Mouse (Mus musculus) midbrain, embryonic 15.5 days (tissue): Measurements from ENCODE around the gene Hdhd5. TPM values are rescaled to one million over a fixed set of nuclear protein-coding genes. Genes with fewer than 3 reads are reported as not detected.
A peak's percentile ranks its signal among the peaks of the same experiment; 100 is the strongest.

ENCODE experiments used
- ATAC-seq: fragments of 200-750 bp; cut with Nextera tagmentation; replicated peaks from 2 replicates; pipeline ENCODE4 v1.8.0; 2017; ENCODE audit warnings: moderate TSS enrichment
- H3K27ac ChIP-seq: fragments of 300-500 bp; sonication (generic); 2 replicates; pipeline ENCODE4 v1.5.1; 2015; ENCODE audit warnings: mild to moderate bottlenecking, inconsistent platforms
- H3K27me3 ChIP-seq: fragments of 300-500 bp; sonication (generic); replicated peaks from 2 replicates; pipeline ENCODE4 v1.6.1; 2015; ENCODE audit warnings: inconsistent platforms
- H3K36me3 ChIP-seq: fragments of 300-500 bp; sonication (generic); replicated peaks from 2 replicates; pipeline ENCODE4 v1.6.1; 2015; ENCODE audit warnings: inconsistent platforms
- H3K4me1 ChIP-seq: fragments of 300-500 bp; sonication (generic); 2 replicates; pipeline ENCODE4 v1.6.1; 2015; ENCODE audit warnings: inconsistent platforms
- H3K4me2 ChIP-seq: fragments of 300-500 bp; sonication (generic); 2 replicates; pipeline ENCODE4 v1.6.1; 2015; ENCODE audit warnings: inconsistent platforms, mild to moderate bottlenecking, moderate library complexity
- H3K4me3 ChIP-seq: fragments of 300-500 bp; sonication (generic); 2 replicates; pipeline ENCODE4 v1.5.1; 2015; ENCODE audit warnings: mild to moderate bottlenecking, inconsistent platforms
- H3K9ac ChIP-seq: fragments of 300-500 bp; sonication (generic); 2 replicates; pipeline ENCODE4 v1.6.1; 2015; ENCODE audit warnings: mild to moderate bottlenecking, inconsistent platforms
- H3K9me3 ChIP-seq: fragments of 300-500 bp; sonication (generic); 2 replicates; pipeline ENCODE4 v1.6.1; 2016; ENCODE audit warnings: inconsistent platforms
- WGBS: fragments of 180-500 bp; shearing (Covaris S2); methylation state at CpG from one replicate; pipeline ENCODE4 v1.1.7; 2015; ENCODE audit warnings: mixed read lengths; 5-methylcytosine and 5-hydroxymethylcytosine counted together
- polyA plus RNA-seq: library from polyadenylated mRNA; unstranded; fragments of >200 nt; fragmentation: Nextera tagmentation; extraction: Ambion mirVana; gene quantifications from 2 replicates; pipeline ENCODE4 v1.2.1, GENCODE M21; 2015

The Hdhd5 gene
- polyA plus RNA-seq, 1 experiment from 2014 or later: 15.5 TPM

- WGBS: 4% methylated on average over 2 of the region's 2 CpGs
- ATAC-seq: peak; percentile 72
- no peaks in the 10 kb centered on the region for H3K27me3 ChIP-seq
- no peaks in the 10 kb centered on the region for H3K36me3 ChIP-seq
- no peak overlapping the region for H3K4me2 ChIP-seq
- no peak overlapping the region for H3K4me3 ChIP-seq
- H3K4me1 ChIP-seq: peaks cover 8% of the 10 kb centered on the region
- H3K27ac ChIP-seq: peak overlapping the region; percentile 28; the same call in 1 of the 2 replicates
- H3K9me3 ChIP-seq: no peaks in the 10 kb centered on the region
- no peak overlapping the region for H3K9ac ChIP-seq
Observed at GRCm38 (mm10) chr6:120550173-120550572, 19.1 kb upstream of the Hdhd5 start.

- 97% methylated on average over 3 of the region's 3 CpGs for WGBS
- H3K36me3 ChIP-seq: no peaks in the 10 kb centered on the region
- ATAC-seq: no peak
- H3K27ac ChIP-seq: no peak overlapping the region
- H3K4me1 ChIP-seq: peaks cover 8% of the 10 kb centered on the region
- no peak overlapping the region for H3K4me3 ChIP-seq
- H3K4me2 ChIP-seq: no peak overlapping the region
- no peaks in the 10 kb centered on the region for H3K27me3 ChIP-seq
- no peak overlapping the region for H3K9ac ChIP-seq
- H3K9me3 ChIP-seq: no peaks in the 10 kb centered on the region
Observed at GRCm38 (mm10) chr6:120548581-120548980, 17.5 kb upstream of the Hdhd5 start.

- Histone ChIP-seq H3K27ac (no peak overlapping the region), H3K4me2 (no peak overlapping the region), H3K4me3 (no peak overlapping the region), H3K4me1 (peaks cover 8% of the 10 kb centered on the region), H3K36me3 (no peaks in the 10 kb centered on the region), H3K27me3 (no peaks in the 10 kb centered on the region), H3K9me3 (no peaks in the 10 kb centered on the region), H3K9ac (no peak overlapping the region)
- 79% methylated on average over 4 of the region's 4 CpGs for WGBS
- ATAC-seq: no peak
Observed at GRCm38 (mm10) chr6:120546973-120547372, 15.9 kb upstream of the Hdhd5 start.

GRCm38 (mm10) chr6:120546292-120546691 is 15.2 kb upstream of the Hdhd5 start:
- H3K27ac ChIP-seq: no peak overlapping the region
- H3K27me3 ChIP-seq: no peaks in the 10 kb centered on the region
- H3K4me1 ChIP-seq: peaks cover 8% of the 10 kb centered on the region
- no peak for ATAC-seq
- H3K9ac ChIP-seq: no peak overlapping the region
- no peaks in the 10 kb centered on the region for H3K9me3 ChIP-seq
- H3K4me3 ChIP-seq: no peak overlapping the region
- no peaks in the 10 kb centered on the region for H3K36me3 ChIP-seq
- no peak overlapping the region for H3K4me2 ChIP-seq
- 85% methylated on average over 3 of the region's 3 CpGs for WGBS

GRCm38 (mm10) chr6:120542061-120542460 is 10.9 kb upstream of the Hdhd5 start:
- H3K4me1 ChIP-seq: peaks cover 7% of the 10 kb centered on the region
- H3K9ac ChIP-seq: no peak overlapping the region
- H3K9me3 ChIP-seq: no peaks in the 10 kb centered on the region
- whole genome bisulfite sequencing: 12% methylated on average over 1 of the region's 1 CpGs
- H3K27ac ChIP-seq: no peak overlapping the region
- H3K27me3 ChIP-seq: no peaks in the 10 kb centered on the region
- no peak for ATAC-seq
- H3K36me3 ChIP-seq: no peaks in the 10 kb centered on the region
- H3K4me2 ChIP-seq: no peak overlapping the region
- H3K4me3 ChIP-seq: no peak overlapping the region

- Histone ChIP-seq H3K4me1 (peaks cover 7% of the 10 kb centered on the region), H3K4me2 (no peak overlapping the region), H3K36me3 (no peaks in the 10 kb centered on the region), H3K27ac (no peak overlapping the region), H3K9ac (no peak overlapping the region), H3K4me3 (no peak overlapping the region), H3K9me3 (no peaks in the 10 kb centered on the region), H3K27me3 (no peaks in the 10 kb centered on the region)
- no peak for ATAC-seq
- 65% methylated on average over 2 of the region's 2 CpGs for WGBS
Observed at GRCm38 (mm10) chr6:120541386-120541785, 10.3 kb upstream of the Hdhd5 start.

GRCm38 (mm10) chr6:120539781-120540231 is 8.7 kb upstream of the Hdhd5 start:
- H3K4me3 ChIP-seq: no peak overlapping the region
- H3K36me3 ChIP-seq: no peaks in the 10 kb centered on the region
- peaks cover 7% of the 10 kb centered on the region for H3K4me1 ChIP-seq
- H3K9ac ChIP-seq: no peak overlapping the region
- no peaks in the 10 kb centered on the region for H3K27me3 ChIP-seq
- H3K4me2 ChIP-seq: peak overlapping the region; percentile 63
- peak; percentile 21; the same call in 1 of the 2 replicates for ATAC-seq
- H3K9me3 ChIP-seq: no peaks in the 10 kb centered on the region
- WGBS: 54% methylated on average over 10 of the region's 10 CpGs
- H3K27ac ChIP-seq: 0 out of 2 replicates have a peak overlapping the region, but pooled peaks have one; percentile 60

GRCm38 (mm10) chr6:120539132-120539759 is 8.1 kb upstream of the Hdhd5 start:
- Histone ChIP-seq H3K27ac (peak overlapping the region; percentile 60; the same call in 1 of the 2 replicates), H3K36me3 (no peaks in the 10 kb centered on the region), H3K9ac (peak overlapping the region; percentile 54), H3K4me2 (peak overlapping the region; percentile 63), H3K27me3 (no peaks in the 10 kb centered on the region), H3K9me3 (no peaks in the 10 kb centered on the region), H3K4me1 (peaks cover 7% of the 10 kb centered on the region), H3K4me3 (peak overlapping the region; percentile 33)
- peak; percentile 96 for ATAC-seq
- 3% methylated on average over 16 of the region's 16 CpGs for WGBS

GRCm38 (mm10) chr6:120536337-120536736 is 5.2 kb upstream of the Hdhd5 start:
- H3K4me1 ChIP-seq: peaks cover 11% of the 10 kb centered on the region
- H3K9me3 ChIP-seq: no peaks in the 10 kb centered on the region
- H3K27me3 ChIP-seq: no peaks in the 10 kb centered on the region
- no peaks in the 10 kb centered on the region for H3K36me3 ChIP-seq
- H3K4me2 ChIP-seq: no peak overlapping the region
- no peak overlapping the region for H3K4me3 ChIP-seq
- ATAC-seq: no peak
- no peak overlapping the region for H3K9ac ChIP-seq
- WGBS: 85% methylated on average over 2 of the region's 2 CpGs
- no peak overlapping the region for H3K27ac ChIP-seq

- Histone ChIP-seq H3K4me1 (peaks cover 27% of the 10 kb centered on the region), H3K27ac (no peak overlapping the region), H3K36me3 (no peaks in the 10 kb centered on the region), H3K9ac (no peak overlapping the region), H3K4me2 (no peak overlapping the region), H3K9me3 (no peaks in the 10 kb centered on the region), H3K27me3 (no peaks in the 10 kb centered on the region), H3K4me3 (no peak overlapping the region)
- WGBS: 95% methylated on average over 1 of the region's 1 CpGs
- no peak for ATAC-seq
Observed at GRCm38 (mm10) chr6:120532594-120532993, 1.5 kb upstream of the Hdhd5 start.

GRCm38 (mm10) chr6:120529123-120529522 is 2.0 kb downstream of the Hdhd5 start:
- H3K4me2 ChIP-seq: peak overlapping the region; percentile 60; the same call in 1 of the 2 replicates
- no peak for ATAC-seq
- no peaks in the 10 kb centered on the region for H3K9me3 ChIP-seq
- H3K36me3 ChIP-seq: no peaks in the 10 kb centered on the region
- peaks cover 27% of the 10 kb centered on the region for H3K4me1 ChIP-seq
- no peak overlapping the region for H3K27ac ChIP-seq
- no peaks in the 10 kb centered on the region for H3K27me3 ChIP-seq
- WGBS: 81% methylated on average over 4 of the region's 4 CpGs
- H3K9ac ChIP-seq: no peak overlapping the region
- no peak overlapping the region for H3K4me3 ChIP-seq

GRCm38 (mm10) chr6:120524796-120525195 is 6.3 kb downstream of the Hdhd5 start:
- Histone ChIP-seq H3K4me2 (no peak overlapping the region), H3K36me3 (peaks cover 7% of the 10 kb centered on the region; the same call in 1 of the 2 replicates), H3K4me3 (no peak overlapping the region), H3K4me1 (peaks cover 14% of the 10 kb centered on the region), H3K27ac (no peak overlapping the region), H3K9me3 (no peaks in the 10 kb centered on the region), H3K27me3 (no peaks in the 10 kb centered on the region), H3K9ac (no peak overlapping the region)
- no peak for ATAC-seq
- WGBS: 93% methylated on average over 5 of the region's 5 CpGs

- H3K4me3 ChIP-seq: no peak overlapping the region
- H3K36me3 ChIP-seq: peaks cover 8% of the 10 kb centered on the region; the same call in 1 of the 2 replicates
- H3K9me3 ChIP-seq: no peaks in the 10 kb centered on the region
- WGBS: 91% methylated on average over 5 of the region's 5 CpGs
- H3K4me2 ChIP-seq: no peak overlapping the region
- H3K27me3 ChIP-seq: no peaks in the 10 kb centered on the region
- H3K27ac ChIP-seq: no peak overlapping the region
- no peak overlapping the region for H3K9ac ChIP-seq
- no peak for ATAC-seq
- no peaks in the 10 kb centered on the region for H3K4me1 ChIP-seq
Observed at GRCm38 (mm10) chr6:120519647-120520046, 11.5 kb downstream of the Hdhd5 start.
